Mouse (Mus musculus) embryonic facial prominence, embryonic 12.5 days (tissue): ENCODE measurements around the gene Itm2b. TPM values are rescaled to one million over a fixed set of nuclear protein-coding genes. Genes with fewer than 3 reads are reported as not detected.

Experiments
- ATAC-seq: fragments of 200-750 bp; cut with Nextera tagmentation; 2 replicates; pipeline ENCODE4 v1.8.0; 2017; ENCODE audit not compliant: insufficient number of reproducible peaks, insufficient read depth, low FRiP score, low TSS enrichment
- H3K27ac ChIP-seq: fragments of 300-500 bp; sonication (generic); 2 replicates; pipeline ENCODE4 v1.5.1; 2016; ENCODE audit warnings: mild to moderate bottlenecking
- H3K27me3 ChIP-seq: fragments of 300-500 bp; sonication (generic); 2 replicates; pipeline ENCODE4 v1.6.1; 2016; ENCODE audit warnings: mild to moderate bottlenecking, moderate library complexity
- H3K36me3 ChIP-seq: fragments of 300-500 bp; sonication (generic); 2 replicates; pipeline ENCODE4 v1.6.1; 2016; ENCODE audit warnings: mild to moderate bottlenecking
- H3K4me1 ChIP-seq: fragments of 300-500 bp; sonication (generic); 2 replicates; pipeline ENCODE4 v1.6.1; 2016
- H3K4me2 ChIP-seq: fragments of 300-500 bp; sonication (generic); replicated peaks from 2 replicates; pipeline ENCODE4 v1.6.1; 2016; ENCODE audit warnings: mild to moderate bottlenecking, moderate library complexity
- H3K4me3 ChIP-seq: fragments of 300-500 bp; sonication (generic); 2 replicates; pipeline ENCODE4 v1.5.1; 2016; ENCODE audit warnings: mild to moderate bottlenecking
- H3K9ac ChIP-seq: fragments of 300-500 bp; sonication (generic); 2 replicates; pipeline ENCODE4 v1.6.1; 2016; ENCODE audit warnings: mild to moderate bottlenecking, moderate library complexity
- H3K9me3 ChIP-seq: fragments of 300-500 bp; sonication (generic); 2 replicates; pipeline ENCODE4 v1.6.1; 2016; ENCODE audit warnings: mild to moderate bottlenecking, moderate library complexity
- WGBS: fragments of 180-500 bp; shearing (Covaris S2); methylation state at CpG from one replicate; pipeline ENCODE4 v1.1.7; 2016; 5-methylcytosine and 5-hydroxymethylcytosine counted together
- polyA plus RNA-seq: library from polyadenylated mRNA; unstranded; fragments of >200 nt; fragmentation: Nextera tagmentation; extraction: Ambion mirVana; gene quantifications from 2 replicates; pipeline ENCODE4 v1.2.1, GENCODE M21; 2016

Itm2b gene
- polyA plus RNA-seq, 1 experiment from 2014 or later, result 464 TPM

DNA sequence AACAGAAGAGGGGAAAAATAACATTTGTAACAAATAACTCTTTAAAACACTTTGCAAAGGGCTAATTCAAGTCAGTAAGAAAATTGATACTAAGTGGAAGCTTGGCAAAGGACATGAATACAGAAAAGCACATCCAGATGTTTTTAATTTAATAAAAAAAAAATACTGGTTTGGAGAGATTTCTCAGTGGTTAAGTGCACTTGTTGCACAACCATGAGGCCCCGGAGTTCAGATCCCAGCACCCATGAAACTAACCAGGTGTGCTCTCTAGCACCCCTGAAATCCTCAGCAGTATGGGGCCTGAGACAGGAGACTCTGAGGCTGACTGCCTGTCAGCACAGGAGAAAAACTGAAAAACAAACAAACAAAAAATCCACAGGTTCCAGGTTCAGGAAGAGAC, 26.6 kb upstream of the Itm2b start:
- WGBS, result 26% methylated on average over 1 of the region's 1 CpGs
- H3K27me3 ChIP-seq, result no peaks in the 10 kb centered on the region

DNA sequence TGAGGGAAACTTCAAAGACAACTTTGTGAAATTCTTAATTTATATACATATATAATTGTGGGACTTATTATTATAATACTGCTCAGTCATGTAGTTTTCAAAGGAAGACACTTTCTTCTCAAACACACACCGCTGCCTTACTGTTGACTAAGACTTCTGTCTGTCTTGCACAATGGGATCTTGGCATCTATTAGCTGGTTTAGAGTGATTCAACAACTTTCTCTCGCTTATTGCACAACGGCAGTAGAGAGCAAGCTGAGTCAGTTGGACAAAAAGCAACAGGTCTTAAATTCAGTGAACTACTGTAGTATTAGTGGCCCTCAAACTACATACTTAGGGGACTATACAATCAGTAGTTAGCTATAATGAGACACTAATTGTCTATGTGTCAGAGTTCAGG, 25.0 kb upstream of the Itm2b start:
- Histone ChIP-seq H3K36me3 (no peaks in the 10 kb centered on the region), H3K27me3 (no peaks in the 10 kb centered on the region), H3K4me1 (peaks cover 11% of the 10 kb centered on the region), H3K9ac (no peak overlapping the region), H3K4me3 (no peak overlapping the region), H3K4me2 (no peak overlapping the region), H3K27ac (no peak overlapping the region), H3K9me3 (no peaks in the 10 kb centered on the region)
- ATAC-seq, result no peak
- 89% methylated on average over 3 of the region's 3 CpGs for whole genome bisulfite sequencing

More for the DNA sequence above, 26.6 kb upstream of the Itm2b start:
- H3K4me2 ChIP-seq, result no peak overlapping the region
- no peaks in the 10 kb centered on the region for H3K36me3 ChIP-seq
- H3K9ac ChIP-seq, result no peak overlapping the region
- no peaks in the 10 kb centered on the region for H3K9me3 ChIP-seq
- no peak overlapping the region for H3K4me3 ChIP-seq
- H3K4me1 ChIP-seq, result peaks cover 13% of the 10 kb centered on the region
- no peak overlapping the region for H3K27ac ChIP-seq
- ATAC-seq, result no peak

DNA sequence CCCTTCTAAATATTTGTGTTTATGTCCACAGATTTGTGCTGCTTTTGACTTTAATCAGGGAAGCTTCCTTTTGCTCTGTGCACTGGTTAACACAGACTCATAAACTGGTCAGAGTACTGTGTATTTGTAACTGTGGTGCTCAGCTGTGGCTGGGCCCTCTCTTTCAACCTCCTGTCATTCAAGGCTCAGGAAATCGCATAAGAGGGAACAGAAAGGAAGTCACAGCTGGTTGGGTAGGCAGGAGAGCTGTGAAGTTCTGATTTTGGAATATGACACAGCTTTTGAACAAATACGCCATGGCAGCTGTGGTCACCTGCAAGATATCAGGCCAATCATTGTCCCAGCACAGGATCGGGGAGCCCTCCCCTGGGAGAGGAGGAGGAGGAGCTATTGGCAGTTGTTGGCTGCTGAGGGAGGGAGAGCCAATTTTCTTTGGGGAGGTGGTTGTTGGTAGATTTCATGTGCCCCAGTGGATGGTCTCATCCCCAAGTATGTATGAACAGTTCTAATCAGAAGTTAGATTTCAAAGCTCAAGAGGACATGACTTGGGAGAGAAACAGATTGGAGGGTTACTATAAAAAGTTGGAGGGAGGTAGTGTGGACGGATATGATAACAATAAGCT, 23.2 kb upstream of the Itm2b start:
- peaks cover 11% of the 10 kb centered on the region for H3K4me1 ChIP-seq
- no peaks in the 10 kb centered on the region for H3K9me3 ChIP-seq
- no peak overlapping the region for H3K4me2 ChIP-seq
- H3K27ac ChIP-seq, result no peak overlapping the region
- no peaks in the 10 kb centered on the region for H3K36me3 ChIP-seq
- H3K9ac ChIP-seq, result no peak overlapping the region
- ATAC-seq, result no peak
- 71% methylated on average over 4 of the region's 4 CpGs for WGBS
- H3K4me3 ChIP-seq, result no peak overlapping the region
- H3K27me3 ChIP-seq, result no peaks in the 10 kb centered on the region

- WGBS, result 71% methylated on average over 3 of the region's 3 CpGs
- no peak for ATAC-seq
Observed at GRCm38 (mm10) chr14:73404016-73404415, 18.9 kb upstream of the Itm2b start.

DNA sequence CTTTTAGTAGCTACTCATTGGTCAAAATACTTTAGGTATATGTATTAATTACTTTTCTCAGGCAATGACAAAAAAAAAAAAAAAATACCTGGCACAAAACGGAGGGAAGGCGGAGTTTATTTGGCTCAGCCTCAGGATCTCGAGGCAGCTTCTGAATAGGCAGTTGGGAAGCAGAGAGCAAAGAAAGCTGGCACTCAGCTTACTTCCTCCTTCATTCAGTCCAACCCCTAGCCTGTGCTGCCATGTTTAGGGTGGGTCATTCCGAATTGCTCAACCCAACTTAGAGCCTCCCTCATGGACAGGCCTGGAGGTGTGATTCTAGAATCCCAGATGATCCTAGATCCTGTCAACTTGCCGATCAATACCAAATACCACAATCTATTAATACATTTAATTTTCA, 18.3 kb upstream of the Itm2b start:
- Histone ChIP-seq H3K27ac (no peak overlapping the region), H3K4me2 (no peak overlapping the region), H3K4me1 (0 out of 2 replicates have a peak, but pooled peaks cover 2% of the 10 kb centered on the region), H3K4me3 (no peak overlapping the region), H3K9me3 (no peaks in the 10 kb centered on the region), H3K36me3 (no peaks in the 10 kb centered on the region), H3K9ac (no peak overlapping the region), H3K27me3 (no peaks in the 10 kb centered on the region)
- no peak for ATAC-seq
- 75% methylated on average over 5 of the region's 5 CpGs for WGBS

More at GRCm38 (mm10) chr14:73404016-73404415, 18.9 kb upstream of the Itm2b start:
- Histone ChIP-seq H3K4me3 (no peak overlapping the region), H3K36me3 (no peaks in the 10 kb centered on the region), H3K9ac (no peak overlapping the region), H3K4me2 (no peak overlapping the region), H3K4me1 (0 out of 2 replicates have a peak, but pooled peaks cover 2% of the 10 kb centered on the region), H3K27me3 (no peaks in the 10 kb centered on the region), H3K9me3 (no peaks in the 10 kb centered on the region), H3K27ac (no peak overlapping the region)

DNA sequence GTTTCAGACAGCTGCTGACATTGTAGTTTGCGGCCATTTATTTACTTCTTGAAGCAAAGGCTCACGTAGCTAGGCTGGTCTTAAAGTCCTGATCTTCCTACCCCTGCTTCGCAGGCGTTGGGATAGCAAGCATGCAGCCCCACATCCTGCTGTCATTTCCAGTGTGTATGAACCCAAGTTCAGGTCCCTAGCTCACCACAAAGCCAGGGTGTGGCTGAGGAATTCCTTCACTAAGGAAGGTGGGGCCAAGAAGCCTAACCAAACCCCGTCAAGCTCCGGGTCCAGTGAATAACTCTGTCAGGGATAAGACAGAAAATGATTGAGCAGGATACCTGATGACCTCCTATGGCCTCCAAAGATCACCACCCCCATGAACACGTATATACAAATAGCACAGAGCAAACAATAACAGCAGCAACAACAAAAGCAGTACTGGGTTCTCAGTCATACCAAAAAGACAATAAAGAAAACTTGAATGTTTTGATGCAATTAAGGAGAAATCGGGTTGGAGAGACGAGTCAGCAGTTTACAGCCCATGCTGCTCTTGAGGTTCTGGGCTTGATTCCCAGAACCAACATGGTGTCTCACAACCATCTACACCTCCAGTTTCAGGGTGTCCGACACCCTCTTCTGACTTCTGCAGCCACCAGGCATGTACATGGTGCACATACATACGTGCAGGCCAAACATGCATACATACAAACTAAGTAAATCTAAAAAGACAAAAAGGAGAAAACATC, 17.4 kb upstream of the Itm2b start:
- no peak overlapping the region for H3K4me2 ChIP-seq
- no peaks in the 10 kb centered on the region for H3K9me3 ChIP-seq
- H3K27ac ChIP-seq, result no peak overlapping the region
- H3K9ac ChIP-seq, result no peak overlapping the region
- H3K4me1 ChIP-seq, result 0 out of 2 replicates have a peak, but pooled peaks cover 2% of the 10 kb centered on the region
- WGBS, result 84% methylated on average over 11 of the region's 11 CpGs
- H3K36me3 ChIP-seq, result no peaks in the 10 kb centered on the region
- no peaks in the 10 kb centered on the region for H3K27me3 ChIP-seq
- no peak overlapping the region for H3K4me3 ChIP-seq
- no peak for ATAC-seq

GRCm38 (mm10) chr14:73401408-73401807, 16.3 kb upstream of the Itm2b start:
- Histone ChIP-seq H3K27ac (no peak overlapping the region), H3K36me3 (no peaks in the 10 kb centered on the region), H3K4me2 (no peak overlapping the region), H3K4me3 (no peak overlapping the region), H3K9ac (no peak overlapping the region), H3K4me1 (0 out of 2 replicates have a peak, but pooled peaks cover 2% of the 10 kb centered on the region), H3K27me3 (no peaks in the 10 kb centered on the region), H3K9me3 (no peaks in the 10 kb centered on the region)
- ATAC-seq, result no peak
- 61% methylated on average over 3 of the region's 3 CpGs for WGBS

DNA sequence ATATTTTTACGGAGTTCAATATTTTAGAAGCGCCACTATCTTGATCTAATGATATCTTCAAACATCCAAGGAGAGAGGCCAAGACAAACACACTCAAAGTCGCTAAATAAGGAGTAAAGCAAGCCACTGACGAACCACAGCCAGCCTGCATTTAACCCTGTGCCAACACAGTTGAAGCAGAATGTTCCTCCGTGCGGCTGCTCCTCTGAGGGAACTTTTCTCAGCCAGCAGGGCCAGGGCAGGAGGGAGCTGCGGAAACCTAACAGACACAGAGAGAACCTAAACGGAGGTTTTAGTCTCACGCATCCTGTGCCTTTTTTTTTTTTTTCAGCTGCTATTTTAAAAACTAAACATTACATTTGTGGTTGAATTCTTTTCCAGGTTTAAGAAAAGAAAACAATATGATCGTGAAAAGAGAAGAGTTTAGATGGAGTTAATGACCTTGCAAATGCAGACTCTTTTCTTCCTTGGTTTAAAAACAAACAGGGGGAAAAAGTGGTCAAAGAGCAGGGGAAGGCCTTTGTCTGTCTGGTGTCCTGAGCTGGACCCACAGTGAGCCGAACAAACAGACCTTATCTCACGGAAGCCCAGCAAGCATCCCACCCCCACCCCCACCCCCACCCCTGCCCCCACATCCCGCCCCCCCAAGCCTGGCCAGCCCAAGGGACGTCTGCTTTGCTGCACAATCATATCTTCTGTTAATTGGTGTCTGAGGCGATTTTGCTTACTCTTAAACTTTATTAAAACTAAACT, 15.0 kb upstream of the Itm2b start:
- Histone ChIP-seq H3K9me3 (no peaks in the 10 kb centered on the region), H3K4me3 (no peak overlapping the region), H3K36me3 (no peaks in the 10 kb centered on the region), H3K27me3 (no peaks in the 10 kb centered on the region), H3K4me1 (0 out of 2 replicates have a peak, but pooled peaks cover 2% of the 10 kb centered on the region), H3K9ac (no peak overlapping the region), H3K4me2 (no peak overlapping the region), H3K27ac (no peak overlapping the region)
- ATAC-seq, result no peak
- 26% methylated on average over 15 of the region's 15 CpGs for WGBS

- 0 out of 2 replicates have a peak, but pooled peaks cover 5% of the 10 kb centered on the region for H3K4me1 ChIP-seq
- H3K27ac ChIP-seq, result no peak overlapping the region
Observed at GRCm38 (mm10) chr14:73398367-73398996, 13.4 kb upstream of the Itm2b start.

DNA sequence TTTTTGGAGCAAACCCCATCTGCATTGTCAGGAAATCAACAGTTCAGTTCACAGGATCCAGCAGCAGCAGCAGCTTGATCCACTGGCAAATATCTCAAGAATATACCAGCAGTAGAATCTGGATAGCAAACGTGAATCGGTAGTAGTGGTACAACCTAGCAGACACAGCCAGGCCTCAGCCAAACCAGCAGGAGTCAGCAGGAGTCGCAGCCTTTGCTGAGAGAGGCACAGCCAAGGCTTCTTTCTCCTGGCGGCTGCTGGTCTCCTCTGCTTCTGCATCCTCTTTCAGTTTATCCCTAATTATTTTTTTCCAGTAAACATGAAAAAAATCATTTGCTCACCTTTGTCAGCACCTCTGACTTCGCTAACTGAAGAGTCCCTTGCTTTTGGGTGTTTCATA, 10.7 kb upstream of the Itm2b start:
- H3K4me3 ChIP-seq, result no peak overlapping the region
- H3K4me2 ChIP-seq, result no peak overlapping the region
- H3K9ac ChIP-seq, result no peak overlapping the region
- no peaks in the 10 kb centered on the region for H3K36me3 ChIP-seq
- no peak overlapping the region for H3K27ac ChIP-seq
- no peak for ATAC-seq
- H3K4me1 ChIP-seq, result 0 out of 2 replicates have a peak, but pooled peaks cover 5% of the 10 kb centered on the region
- H3K9me3 ChIP-seq, result no peaks in the 10 kb centered on the region
- no peaks in the 10 kb centered on the region for H3K27me3 ChIP-seq
- WGBS, result 58% methylated on average over 5 of the region's 5 CpGs

More at GRCm38 (mm10) chr14:73398367-73398996, 13.4 kb upstream of the Itm2b start:
- no peak for ATAC-seq
- no peaks in the 10 kb centered on the region for H3K27me3 ChIP-seq
- WGBS, result 57% methylated on average over 8 of the region's 8 CpGs
- no peaks in the 10 kb centered on the region for H3K9me3 ChIP-seq
- H3K4me3 ChIP-seq, result no peak overlapping the region
- H3K4me2 ChIP-seq, result no peak overlapping the region
- H3K9ac ChIP-seq, result no peak overlapping the region
- no peaks in the 10 kb centered on the region for H3K36me3 ChIP-seq

GRCm38 (mm10) chr14:73394263-73395006, 9.3 kb upstream of the Itm2b start:
- Histone ChIP-seq H3K4me2 (no peak overlapping the region), H3K4me3 (no peak overlapping the region), H3K4me1 (0 out of 2 replicates have a peak, but pooled peaks cover 2% of the 10 kb centered on the region), H3K27ac (no peak overlapping the region), H3K9ac (no peak overlapping the region), H3K9me3 (no peaks in the 10 kb centered on the region), H3K36me3 (no peaks in the 10 kb centered on the region), H3K27me3 (no peaks in the 10 kb centered on the region)
- ATAC-seq, result no peak
- WGBS, result 72% methylated on average over 5 of the region's 5 CpGs
